Mouse (Mus musculus) adrenal gland, adult 8-10 months (tissue): ENCODE data around the gene Gm10310. TPM values are rescaled to one million over a fixed set of nuclear protein-coding genes. Genes with fewer than 3 reads are reported as not detected.
"Not testable (repeated sequence)": the region's sequence is repeated elsewhere in the genome, so short reads cannot be mapped to it uniquely, and the experiment has no call there.

ENCODE experiments used
- DNase-seq: peaks from one replicate; pipeline ENCODE4 v3.0.0; 2022
- total RNA-seq, 4 experiments: library from RNA; stranded (reverse); gene quantifications; 2 replicates each; pipeline ENCODE4 v1.2.4; 2022

Gm10310 gene
- total RNA-seq = not detected

- not testable (repeated sequence) for DNase-seq
Observed at GRCm38 (mm10) chr10:129984962-129985361, at the start of gene Gm10310. Gene Gm10310 (minus strand): TSS chr10:129985062.

- DNase-seq = no peak
Observed at GRCm38 (mm10) chr10:130030048-130030447, 45.2 kb upstream of the Gm10310 start, which contains the start of gene Olfr821. Gene Olfr821 (plus strand): TSS chr10:130030348.

GRCm38 (mm10) chr10:130012321-130012720 is 27.5 kb upstream of the Gm10310 start, which contains the start of gene Olfr820:
Gene Olfr820 (plus strand): TSS chr10:130012621.
- DNase-seq = no peak

- DNase-seq = not testable (repeated sequence)
Observed at GRCm38 (mm10) chr10:130005366-130005765, 20.5 kb upstream of the Gm10310 start.

GRCm38 (mm10) chr10:130004104-130004503 is 19.2 kb upstream of the Gm10310 start:
- DNase-seq = not testable (repeated sequence)

- not testable (repeated sequence) for DNase-seq
Observed at GRCm38 (mm10) chr10:129981867-129982266, 3.0 kb downstream of the Gm10310 start.

GRCm38 (mm10) chr10:129976040-129976439 is 8.8 kb downstream of the Gm10310 start, which contains the start of gene Olfr247:
Gene Olfr247 (minus strand): TSS chr10:129976140.
- DNase-seq = not testable (repeated sequence)

- not testable (repeated sequence) for DNase-seq
Observed at GRCm38 (mm10) chr10:129972994-129973393, 11.9 kb downstream of the Gm10310 start.

- not testable (repeated sequence) for DNase-seq
Observed at GRCm38 (mm10) chr10:129967166-129967565, 17.7 kb downstream of the Gm10310 start, which contains the start of gene Olfr819. Gene Olfr819 (minus strand): TSS chr10:129967266.

GRCm38 (mm10) chr10:129966232-129966631 is 18.6 kb downstream of the Gm10310 start:
- not testable (repeated sequence) for DNase-seq

- DNase-seq = no peak
Observed at GRCm38 (mm10) chr10:129949000-129949399, 35.9 kb downstream of the Gm10310 start, which contains the start of gene Olfr818. Gene Olfr818 (minus strand): TSS chr10:129949100.

Other genes with a start within 250 kb of the Gm10310 start
- not detected for gene Olfr806, start 243.1 kb downstream of the Gm10310 start, total RNA-seq
- gene Olfr807, start 227.3 kb downstream of the Gm10310 start, total RNA-seq = not detected
- not detected for gene Olfr808, start 219.6 kb downstream of the Gm10310 start, total RNA-seq
- gene Olfr809, start 210.4 kb downstream of the Gm10310 start, total RNA-seq = not detected
- not detected for gene Olfr810, start 190.1 kb downstream of the Gm10310 start, total RNA-seq
- gene Olfr811, start 180.7 kb downstream of the Gm10310 start, total RNA-seq = not detected
- not detected for gene Olfr812, start 139.0 kb downstream of the Gm10310 start, total RNA-seq
- not detected for gene Olfr813, start 129.7 kb downstream of the Gm10310 start, total RNA-seq
- not detected for gene Olfr814, start 105.2 kb downstream of the Gm10310 start, total RNA-seq
- under 1 TPM in 1 of 4 experiments, not detected in 3; 0.32 TPM for gene Olfr815, start 79.2 kb downstream of the Gm10310 start, total RNA-seq
- not detected for gene Olfr816, start 69.5 kb downstream of the Gm10310 start, total RNA-seq
- not detected for gene Olfr818, start 36.0 kb downstream of the Gm10310 start, total RNA-seq
- gene Olfr819, start 17.8 kb downstream of the Gm10310 start, total RNA-seq = not detected
- not detected for gene Olfr247, start 8.9 kb downstream of the Gm10310 start, total RNA-seq
- gene Olfr820, start 27.6 kb upstream of the Gm10310 start, total RNA-seq = not detected
- not detected for gene Olfr821, start 45.3 kb upstream of the Gm10310 start, total RNA-seq
- not detected for gene Olfr822, start 86.1 kb upstream of the Gm10310 start, total RNA-seq
- not detected for gene Olfr823, start 130.3 kb upstream of the Gm10310 start, total RNA-seq
- not detected for gene Olfr824, start 144.9 kb upstream of the Gm10310 start, total RNA-seq
- gene Olfr825, start 181.7 kb upstream of the Gm10310 start, total RNA-seq = not detected
- gene Olfr826, start 199.1 kb upstream of the Gm10310 start, total RNA-seq = not detected
- not detected for gene Olfr827, start 229.3 kb upstream of the Gm10310 start, total RNA-seq